Mouse (Mus musculus) megakaryocyte progenitor cell, adult 5-6 weeks (primary cell): ENCODE results near the gene Nhsl1. TPM values are rescaled to one million over a fixed set of nuclear protein-coding genes. Genes with fewer than 3 reads are reported as not detected.
"Not testable (repeated sequence)": the region's sequence is repeated elsewhere in the genome, so short reads cannot be mapped to it uniquely, and the experiment has no call there.

Experiments used
- ATAC-seq: replicated peaks from 2 replicates; pipeline ENCODE4 v1.8.0; 2016; ENCODE audit warnings: mild to moderate bottlenecking, moderate TSS enrichment, inconsistent platforms; ENCODE audit not compliant: poor library complexity
- total RNA-seq, 2 experiments: library from RNA; stranded (forward) in 1 of 2; stranded (reverse) in 1 of 2; fragments of 157-497, 149-512 nt in 1 of 2; fragments of 200-1000 nt in 1 of 2; gene quantifications; 2 replicates each; pipeline versions ENCODE4 v1.2.3 to v1.2.4; 2015 to 2017

Nhsl1 gene
- total RNA-seq, 2 experiments from 2014 or later, result 0.25 to 2.5 TPM

- peak; percentile 68 for ATAC-seq
Measured at GRCm38 (mm10) chr10:18526851-18527675, 208.3 kb downstream of the Nhsl1 start.

DNA sequence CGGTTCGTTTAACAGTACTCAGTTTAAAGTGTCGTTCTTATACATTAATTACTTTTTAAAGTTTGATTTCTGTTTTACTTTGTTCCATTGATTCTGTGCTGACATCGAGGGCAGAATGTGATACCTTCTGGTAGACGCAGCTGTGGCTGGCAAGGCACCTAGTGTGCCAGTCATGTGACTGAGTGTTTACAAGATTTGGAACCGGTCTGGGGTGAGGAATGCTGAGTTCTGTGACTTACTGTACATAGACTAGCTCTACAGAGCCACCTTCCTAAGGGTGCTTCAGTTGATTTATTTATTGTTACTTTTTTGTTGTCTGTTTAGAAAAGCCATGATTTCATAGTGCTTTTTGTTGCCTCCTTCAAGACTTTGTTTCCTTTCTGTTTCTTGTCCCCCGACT is 209.0 kb downstream of the Nhsl1 start:
- no peak for ATAC-seq

DNA sequence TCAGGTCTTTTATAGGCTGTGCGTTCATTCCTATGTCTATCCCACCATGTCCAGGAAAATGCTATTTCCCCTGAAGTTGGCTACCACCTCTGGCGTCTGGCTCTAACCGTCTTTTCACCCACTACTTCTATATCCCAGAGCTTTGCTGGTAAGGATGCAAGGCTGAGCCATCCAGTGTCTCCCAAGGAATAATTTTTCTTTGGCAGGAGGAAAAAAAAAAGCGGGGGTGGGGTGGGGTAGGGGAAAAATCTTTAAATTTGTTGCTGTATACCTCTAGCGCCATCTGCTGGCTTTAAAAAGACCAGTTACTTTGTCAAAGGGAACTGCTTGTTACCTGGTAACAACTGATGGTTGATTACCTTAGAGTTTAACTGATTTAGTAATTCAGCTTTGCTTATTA is 209.7 kb downstream of the Nhsl1 start:
- ATAC-seq, result peak; percentile 46; the same call in 1 of the 2 replicates

GRCm38 (mm10) chr10:18529177-18529576 is 210.4 kb downstream of the Nhsl1 start:
- no peak for ATAC-seq

DNA sequence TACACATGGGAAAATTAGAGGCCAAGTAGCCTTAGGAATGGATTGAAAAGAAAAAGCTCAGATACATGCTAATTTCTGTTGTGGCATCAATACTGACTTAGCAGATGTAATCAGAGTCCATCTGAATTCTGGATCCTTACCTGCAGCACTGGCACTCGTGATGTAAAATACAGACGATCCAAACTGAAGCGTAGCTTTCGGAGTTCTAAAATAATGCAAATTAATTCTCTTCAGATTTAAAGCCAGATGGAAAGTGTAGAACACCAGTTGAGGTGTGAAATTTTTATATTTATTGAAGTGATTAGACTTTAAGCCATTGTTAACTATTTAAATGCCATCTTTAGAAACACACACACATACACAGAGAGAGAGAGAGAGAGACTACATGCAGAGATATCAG is 211.4 kb downstream of the Nhsl1 start:
- ATAC-seq, result no peak

DNA sequence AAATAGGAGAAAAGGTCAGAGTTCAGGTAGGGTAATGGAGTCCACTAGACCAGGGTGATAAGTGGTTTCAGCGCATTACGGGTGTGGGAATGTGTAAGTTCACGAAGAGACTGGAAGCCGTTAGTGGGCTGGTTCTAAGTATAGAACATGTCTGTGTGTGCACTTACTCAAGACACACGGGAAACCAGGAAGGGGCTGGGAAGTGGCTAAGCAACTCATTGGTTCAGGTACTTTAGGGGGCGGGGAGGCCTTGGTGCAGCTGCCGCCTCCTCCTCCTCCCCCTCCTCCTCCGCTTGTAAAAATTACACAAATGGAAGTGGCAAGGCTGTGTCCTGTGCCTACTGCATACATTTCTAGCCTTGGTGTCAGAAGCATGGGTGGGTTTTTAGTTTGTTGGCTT is 213.5 kb downstream of the Nhsl1 start:
- peak; percentile 58 for ATAC-seq

DNA sequence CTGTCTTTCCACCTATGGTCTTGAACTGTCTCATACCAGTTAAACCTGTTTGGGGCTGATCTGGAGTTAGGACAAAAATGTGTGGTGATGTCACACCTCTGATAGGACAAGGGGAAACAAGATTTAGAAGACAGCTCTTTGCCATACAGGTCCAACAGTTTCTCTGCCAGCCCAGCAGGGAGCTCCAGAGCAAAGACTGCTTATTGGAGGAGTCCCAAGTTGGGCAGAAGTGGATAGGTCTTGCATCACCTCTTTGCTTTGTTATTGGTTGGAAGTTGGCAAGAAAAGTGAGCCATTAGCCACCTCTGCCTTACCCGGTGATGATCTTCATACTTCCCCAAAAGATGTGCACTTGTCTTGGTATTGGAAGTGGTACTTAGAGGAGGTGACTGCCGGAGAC is 218.1 kb downstream of the Nhsl1 start:
- ATAC-seq, result no peak

DNA sequence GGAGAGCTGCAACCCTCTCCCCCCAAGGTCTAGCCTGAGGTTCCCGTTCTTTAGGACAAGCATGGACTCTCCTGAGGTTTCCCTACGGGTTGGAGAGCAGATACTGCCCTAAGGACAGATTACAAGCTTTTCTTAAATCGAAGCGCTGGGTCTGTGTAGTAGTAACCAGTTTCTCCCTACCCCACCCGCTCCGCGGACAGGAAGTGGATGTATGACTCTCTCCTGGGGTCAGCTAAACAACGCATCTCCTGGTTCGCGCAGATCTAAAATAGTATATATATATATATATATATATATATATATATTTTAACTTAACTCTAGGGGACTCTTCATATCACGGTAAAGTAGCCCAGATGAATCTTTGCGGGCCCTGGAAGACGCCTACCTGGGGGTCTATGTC is 226.5 kb downstream of the Nhsl1 start:
- no peak for ATAC-seq

GRCm38 (mm10) chr10:18545813-18546235 is 227.0 kb downstream of the Nhsl1 start, which contains the start of gene Hebp2:
Hebp2 (minus strand) TSS chr10:18546076.
- peak; percentile 97 for ATAC-seq

GRCm38 (mm10) chr10:18547381-18547780 is 228.6 kb downstream of the Nhsl1 start:
- ATAC-seq, result no peak

DNA sequence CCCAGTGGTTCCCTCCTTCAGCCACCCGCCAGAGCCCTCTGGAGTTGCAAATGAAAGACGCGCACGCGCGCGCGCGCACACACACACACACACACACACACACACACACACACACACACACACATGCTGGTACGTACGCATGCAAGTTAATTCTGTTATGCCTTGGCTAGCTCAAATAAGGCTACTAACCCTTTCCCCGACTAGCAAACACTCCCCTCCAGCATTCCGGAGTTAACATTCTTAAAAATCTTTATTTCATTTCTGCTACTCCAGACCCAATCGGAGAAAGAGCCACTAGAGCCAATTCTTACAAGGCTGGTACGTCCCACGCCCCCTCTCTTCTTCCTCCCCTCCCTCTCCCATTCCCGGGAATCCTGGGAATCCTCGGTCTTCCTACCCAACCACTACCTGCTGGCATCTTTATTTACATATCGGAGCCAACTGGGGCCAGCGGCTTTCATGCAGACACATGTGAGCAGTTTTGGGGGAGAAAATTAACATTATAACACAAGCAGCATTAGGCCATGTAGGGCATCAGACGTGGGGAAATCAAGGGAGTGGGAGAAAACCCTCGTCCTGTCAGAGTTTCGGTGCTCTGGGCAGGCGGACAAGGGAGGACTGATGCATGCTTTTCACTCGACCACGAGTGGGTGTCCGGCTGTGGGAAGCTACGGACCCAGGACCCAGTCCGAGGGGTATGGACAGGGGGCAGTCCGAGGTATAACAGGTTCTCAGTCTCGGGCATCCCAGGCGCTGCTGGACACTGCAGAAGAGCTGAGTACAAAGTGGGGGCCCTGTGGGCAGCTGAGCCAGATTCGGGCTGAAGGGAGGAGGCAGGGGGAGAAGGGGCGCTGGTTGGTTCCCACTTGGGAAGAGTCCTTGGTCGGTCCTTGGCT is 230.8 kb downstream of the Nhsl1 start:
- no peak for ATAC-seq

GRCm38 (mm10) chr10:18559076-18559475 is 240.3 kb downstream of the Nhsl1 start:
- ATAC-seq, result not testable (repeated sequence)

- ATAC-seq, result peak; percentile 52
Measured at GRCm38 (mm10) chr10:18561445-18561844, 242.7 kb downstream of the Nhsl1 start.

DNA sequence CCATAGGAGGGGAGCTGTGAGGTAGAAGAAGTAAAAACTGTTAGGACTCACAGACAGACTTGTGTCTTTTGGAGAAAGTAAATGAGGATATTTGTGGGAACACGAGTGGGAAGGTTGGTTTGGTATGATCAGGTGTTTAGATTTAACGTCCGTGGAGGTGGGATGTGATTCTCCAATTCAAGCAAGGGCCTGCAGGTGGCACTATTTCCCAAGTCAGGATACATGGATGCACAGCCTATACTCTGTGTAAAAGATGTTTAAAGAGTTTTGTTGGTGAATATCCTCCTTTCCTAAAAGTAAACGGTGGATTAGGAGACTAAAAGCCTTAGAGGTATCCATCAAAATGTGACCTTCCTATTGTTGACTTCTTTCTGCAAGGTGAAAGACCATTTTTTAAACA is 244.2 kb downstream of the Nhsl1 start:
- peak; percentile 74 for ATAC-seq

DNA sequence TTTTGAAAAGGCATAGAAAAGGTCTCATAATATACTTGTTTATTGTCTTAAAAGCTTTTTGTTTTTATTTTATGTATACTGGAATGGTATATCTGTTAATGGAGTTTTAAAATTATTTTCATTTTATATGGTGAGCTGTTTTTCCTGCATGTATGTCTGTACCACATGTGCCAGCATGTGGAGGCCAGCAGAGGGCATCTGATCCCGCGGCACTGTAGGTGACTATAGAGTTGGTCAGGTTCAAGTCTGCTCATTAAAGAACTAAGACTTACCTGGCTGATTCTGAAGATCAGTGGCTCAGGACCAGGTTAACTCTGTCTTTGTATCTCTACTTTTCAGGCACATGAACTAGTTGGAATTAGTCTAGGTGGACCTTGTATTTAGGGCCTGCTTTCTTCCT is 253.8 kb downstream of the Nhsl1 start:
- peak; percentile 52; the same call in 1 of the 2 replicates for ATAC-seq

Other genes with a start within 250 kb of the Nhsl1 start
- gene Ect2l, start 108.1 kb upstream of the Nhsl1 start, total RNA-seq (2015), result 0.93 TPM in 1 of 2 replicates, not detected in the other
- gene Ect2l, start 108.1 kb upstream of the Nhsl1 start, total RNA-seq (2017), result 0.03 and 1.3 TPM in 2 replicates
- gene Ccdc28a, start 84.0 kb upstream of the Nhsl1 start, total RNA-seq (2015), result 6.2 and 11.1 TPM in 2 replicates
- 5.1 and 9.3 TPM in 2 replicates for gene Ccdc28a, start 84.0 kb upstream of the Nhsl1 start, total RNA-seq (2017)
- gene Hebp2, start 227.1 kb downstream of the Nhsl1 start, total RNA-seq (2015), result 0.46 and 1.4 TPM in 2 replicates
- 0.20 and 0.96 TPM in 2 replicates for gene Hebp2, start 227.1 kb downstream of the Nhsl1 start, total RNA-seq (2017)